Comparison of ENCODE assay signal across 1 mouse cellular context in the genomic region with DNA sequence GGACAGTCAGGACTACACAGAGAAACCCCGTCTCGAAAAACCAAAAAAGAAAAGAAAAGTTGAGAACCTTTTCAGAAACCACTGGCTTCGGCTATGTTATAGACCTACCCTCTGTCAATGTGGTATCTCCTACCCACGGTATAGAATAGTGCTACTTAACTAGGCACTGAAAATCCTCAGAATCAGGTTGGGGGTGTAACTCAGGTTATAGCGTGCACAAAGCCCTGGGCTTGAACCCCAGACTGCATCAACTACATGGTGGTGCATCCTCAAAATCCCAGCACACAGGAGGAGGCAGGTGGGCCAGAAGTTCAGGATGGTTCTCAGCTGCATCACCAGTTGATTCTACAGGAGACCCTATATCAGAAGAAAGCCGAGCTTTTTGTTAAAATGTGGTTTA.
TF ChIP-seq lines count a peak whose summit lies in the region.

No protein-coding gene starts in this region.

TF ChIP-seq in MEL, 35 proteins besides CTCF, POLR2A, EP300 and RAD21:
- TF ChIP-seq KAT2A (conservative IDR thresholded peaks at IDR 0.05; ENCODE audit: low read depth, low read length): no peak
- no peak for TF ChIP-seq POLR2AphosphoS2 (IDR thresholded peaks at IDR 0.05; ENCODE audit: low read length)
- TF ChIP-seq TAL1 (IDR thresholded peaks at IDR 0.05; ENCODE audit: low read length): no peak
- no peak for TF ChIP-seq MAX (IDR thresholded peaks at IDR 0.05; ENCODE audit: low read length)
